Mouse (Mus musculus): ENCODE data around the gene Cmss1.

Gene Cmss1

DNA sequence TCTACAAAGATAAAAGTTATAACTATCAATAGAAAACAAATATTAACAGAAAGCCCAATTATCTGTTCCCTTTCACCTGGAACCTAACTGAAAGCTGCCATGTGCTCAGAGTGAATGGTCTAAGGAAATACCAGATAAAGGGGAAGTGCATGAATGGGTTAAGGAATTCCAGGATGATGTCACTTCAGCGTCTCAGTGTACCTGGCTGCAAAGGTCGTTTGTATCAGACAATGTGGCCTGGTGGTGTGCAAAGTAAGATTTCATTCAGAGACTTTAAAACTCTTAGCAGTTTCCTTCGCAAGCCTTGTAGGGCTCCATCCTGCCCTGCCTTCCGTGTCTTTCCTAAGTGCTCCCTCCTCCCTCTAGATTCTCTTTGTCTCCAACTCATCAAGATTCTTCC lies 173.5 kb downstream of the Cmss1 start:
- CTCF ChIA-PET, result interaction anchor here (0.6 kb wide), 1 partner anchor 44 kb away, joined by 3 read pairs; no protein-coding TSS in a partner anchor

DNA sequence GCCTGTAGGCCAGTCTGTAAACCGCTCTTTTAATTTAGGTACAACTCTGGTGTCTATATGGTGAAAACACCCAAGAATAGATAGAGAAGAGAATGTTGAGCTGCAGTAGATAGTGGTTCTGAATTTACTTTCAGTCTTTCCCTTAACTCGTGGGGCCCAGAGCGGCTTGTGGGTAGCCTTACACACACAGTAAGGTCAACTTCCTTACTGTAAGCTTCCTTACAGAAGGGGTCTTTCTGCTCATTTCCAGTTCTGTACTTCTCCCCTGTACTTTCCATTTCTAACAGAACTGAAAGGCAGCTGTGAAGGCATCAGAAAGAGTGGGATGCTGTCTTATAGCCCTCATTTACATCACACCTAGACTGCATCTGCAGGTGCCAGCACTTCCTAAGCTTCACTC lies 175.4 kb downstream of the Cmss1 start:
- CTCF ChIA-PET, result no interaction called here

DNA sequence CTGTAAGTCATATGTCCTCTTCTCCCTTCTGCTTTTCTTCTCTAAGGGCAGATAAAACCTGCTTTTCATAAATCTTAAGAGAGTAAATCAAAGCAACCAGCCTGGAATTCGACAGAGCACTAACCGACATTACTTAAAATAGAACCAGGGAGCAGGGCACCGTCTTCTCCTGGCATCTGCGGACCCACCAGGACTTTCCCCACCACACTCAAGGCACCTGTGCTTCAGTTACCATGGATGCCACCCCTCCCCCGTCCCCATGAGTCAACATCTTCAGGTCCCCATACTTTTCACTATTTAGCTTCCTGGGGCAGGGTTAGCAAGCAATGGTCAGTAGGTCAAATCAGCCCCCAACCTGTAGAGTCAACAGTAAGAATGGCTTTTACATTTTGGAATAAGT lies 177.7 kb downstream of the Cmss1 start:
- CTCF ChIA-PET, result no interaction called here

DNA sequence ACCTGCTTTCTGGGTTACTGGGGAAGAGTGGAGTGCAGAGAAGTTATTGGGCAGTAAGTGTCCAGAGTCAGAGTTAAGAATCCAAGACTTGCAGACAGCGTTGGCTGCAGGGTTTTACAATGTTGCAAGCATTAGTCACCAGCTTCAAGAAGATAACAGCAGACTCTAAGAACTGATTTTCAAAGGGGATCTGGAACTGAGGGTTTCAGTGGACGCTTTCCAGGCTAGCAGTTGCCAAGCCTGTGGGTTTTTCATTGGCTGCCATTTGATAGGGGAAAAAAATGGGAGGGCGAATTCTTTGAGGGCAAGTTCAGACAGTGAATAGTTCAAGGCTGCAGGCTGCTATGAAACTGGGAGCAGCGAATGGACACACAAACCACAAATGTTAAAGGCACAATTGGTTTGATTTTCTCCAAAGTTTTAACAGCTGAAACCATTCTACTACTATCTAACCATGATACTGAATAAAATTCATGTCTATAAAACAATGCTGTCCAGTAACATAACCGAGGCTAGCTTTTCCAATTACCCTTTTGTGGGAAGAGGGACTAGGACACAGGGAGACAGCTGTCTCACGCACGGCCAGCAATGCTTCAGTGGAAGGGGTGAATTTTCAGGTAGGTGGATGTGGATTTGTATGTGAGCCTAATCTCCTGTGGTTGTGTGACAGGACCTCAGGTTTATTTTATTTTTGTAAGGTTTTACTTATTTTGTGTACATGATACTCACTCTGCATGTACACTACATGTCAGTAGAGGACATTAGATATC lies 179.0 kb downstream of the Cmss1 start:
- CTCF ChIA-PET, result no interaction called here

DNA sequence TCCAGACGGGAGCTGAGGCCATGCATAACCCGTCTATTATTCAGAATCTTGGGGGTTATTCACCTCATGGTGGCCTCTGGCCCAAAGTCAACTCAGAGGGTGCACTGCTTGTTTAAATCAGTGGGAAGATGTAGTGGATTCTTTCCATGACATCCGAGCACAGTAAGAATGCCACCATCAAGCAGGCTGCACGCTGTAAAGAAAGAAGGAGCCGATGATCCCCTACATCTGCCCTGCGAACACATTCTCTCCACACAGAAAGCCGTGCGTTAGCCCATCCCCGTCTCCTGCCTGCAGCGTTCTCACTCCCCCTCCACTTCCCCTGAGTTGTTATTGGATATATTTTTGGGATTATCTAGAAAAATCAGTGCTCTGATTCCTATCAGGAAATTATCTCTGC lies 180.0 kb downstream of the Cmss1 start:
- CTCF ChIA-PET, result no interaction called here

DNA sequence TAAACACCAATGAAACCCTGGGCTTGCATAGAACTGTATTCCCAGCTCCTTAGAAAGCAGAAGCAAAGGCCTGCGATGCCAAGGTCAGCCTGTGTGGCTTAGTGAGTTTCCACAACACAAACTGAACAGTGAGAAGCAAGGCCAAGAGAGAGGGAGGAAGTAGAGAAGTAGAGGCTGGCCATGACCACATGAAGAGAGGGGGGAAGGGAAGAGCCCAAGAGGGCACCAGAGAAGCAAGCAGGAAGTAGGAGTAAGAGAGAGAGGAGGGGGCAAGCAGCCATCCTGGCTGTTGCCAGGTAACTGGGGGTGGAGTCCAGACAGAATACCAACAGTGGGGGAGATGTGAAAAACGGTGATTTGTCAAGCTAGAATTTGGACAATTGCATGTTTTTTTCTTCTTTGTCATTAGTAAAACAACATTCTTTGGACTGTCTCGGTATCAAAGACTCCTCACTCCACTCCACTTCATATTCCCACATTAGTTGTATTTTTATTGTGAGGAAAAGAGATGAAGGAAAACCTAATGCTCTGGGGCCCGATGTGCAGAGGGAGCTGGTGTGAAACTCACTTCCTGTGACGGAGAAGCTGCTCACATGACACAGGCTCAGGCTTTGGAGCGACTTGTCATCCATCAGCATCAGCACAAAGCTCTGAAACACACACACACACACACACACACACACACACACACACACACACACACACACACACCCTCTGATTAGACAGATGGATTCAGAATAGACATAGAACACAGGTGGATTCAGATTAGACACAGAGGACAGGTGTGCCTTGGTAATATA lies 183.5 kb downstream of the Cmss1 start:
- CTCF ChIA-PET, result interaction anchor here (0.8 kb wide), 1 partner anchor 86 kb away, joined by 3 read pairs; no protein-coding TSS in a partner anchor

DNA sequence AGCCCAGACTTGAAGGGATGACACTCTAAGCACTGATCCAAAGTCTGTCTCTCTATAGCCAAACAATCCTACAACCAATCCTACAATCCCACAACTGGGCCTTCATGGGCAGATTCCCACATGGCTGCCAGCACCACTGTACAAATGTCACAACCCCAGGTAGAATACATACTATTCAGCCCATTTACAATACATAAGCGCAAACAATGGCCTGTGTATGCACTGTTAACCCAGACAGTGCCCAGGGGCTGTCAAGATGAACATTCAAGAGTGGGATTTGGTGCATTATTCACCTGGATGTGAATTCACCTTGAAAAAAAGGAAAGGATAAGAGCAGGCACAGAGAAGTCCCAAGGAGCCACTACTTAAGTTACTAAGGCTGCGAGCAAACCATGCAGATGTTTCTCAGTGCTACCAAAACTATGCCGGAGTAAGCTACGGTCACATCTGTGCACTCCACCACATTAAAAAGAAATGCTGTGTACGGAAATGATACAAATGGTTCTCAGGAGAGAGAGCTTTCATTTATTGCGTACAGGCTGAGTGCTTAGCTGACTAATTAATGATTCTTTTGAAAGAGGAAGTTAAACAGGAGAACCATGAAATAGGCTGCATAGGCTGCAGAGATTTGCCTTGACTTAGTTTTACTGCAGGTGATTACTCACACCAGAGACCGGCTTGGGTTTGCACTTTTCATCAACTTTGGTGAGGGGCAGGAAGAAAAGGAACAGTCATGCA lies 184.8 kb downstream of the Cmss1 start:
- CTCF ChIA-PET, result interaction anchor here (0.6 kb wide), 1 partner anchor 165 kb away, joined by 21 read pairs; no protein-coding TSS in a partner anchor

DNA sequence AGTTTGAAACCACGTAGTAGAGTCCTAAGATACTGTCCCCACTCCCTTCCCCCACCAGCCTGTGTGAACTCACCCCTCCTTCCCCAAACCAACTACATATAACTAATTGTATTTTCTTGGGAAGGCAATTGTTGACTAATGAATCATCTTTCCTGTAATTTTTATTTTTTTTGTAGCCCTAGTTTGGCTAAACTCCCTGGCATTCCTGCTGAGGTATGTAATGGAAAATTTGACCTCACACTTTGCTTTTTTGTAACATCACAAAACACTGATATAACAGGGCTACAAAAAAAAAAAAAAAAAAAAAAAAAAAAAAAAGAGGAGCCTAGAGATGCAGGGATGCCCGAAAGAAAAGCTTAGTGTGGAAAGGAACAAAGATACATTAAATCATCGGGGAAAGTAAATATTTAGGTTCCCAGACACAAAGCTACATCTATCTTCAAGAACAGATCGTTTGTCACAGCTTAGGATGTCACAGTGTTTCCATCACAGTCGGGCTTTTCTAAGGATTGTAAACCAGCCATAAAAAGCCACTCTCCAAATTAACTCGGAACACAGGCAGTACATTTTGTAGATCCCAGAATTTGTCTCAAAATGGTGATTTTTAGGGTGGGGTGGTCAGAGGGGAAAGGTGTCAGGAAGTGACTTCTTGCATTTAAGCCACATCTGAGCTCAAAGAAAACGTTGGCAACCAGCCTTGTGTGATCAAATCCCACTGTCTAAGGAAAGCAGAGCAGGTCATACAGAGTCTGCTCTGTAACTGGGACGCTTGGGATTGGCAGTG lies 185.7 kb downstream of the Cmss1 start:
- CTCF ChIA-PET, result interaction anchor here (0.7 to 0.8 kb wide), 2 partner anchors 23 to 255 kb away, joined by 3 to 7 read pairs; no protein-coding TSS in a partner anchor

DNA sequence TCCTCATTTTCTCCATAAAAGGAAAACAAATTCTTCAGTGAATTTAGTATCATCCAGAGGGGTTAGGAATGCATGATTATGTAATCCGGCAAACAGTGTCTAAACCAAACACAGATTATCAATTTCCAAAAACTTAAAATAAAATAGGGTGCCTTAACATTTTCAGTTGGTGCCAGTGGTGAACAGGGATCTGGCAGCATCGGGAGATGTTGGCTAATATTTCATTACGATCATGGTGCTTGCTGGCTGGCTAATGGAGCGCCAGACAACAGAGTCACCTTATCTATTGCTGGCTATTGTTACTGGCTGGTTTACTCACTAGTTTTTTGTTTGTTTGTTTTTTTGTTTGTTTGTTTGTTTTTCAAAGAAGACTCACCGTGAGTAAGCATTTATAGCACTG lies 186.8 kb downstream of the Cmss1 start:
- CTCF ChIA-PET, result interaction anchor here (0.8 kb wide), 1 partner anchor 22 kb away, joined by 3 read pairs; no protein-coding TSS in a partner anchor

DNA sequence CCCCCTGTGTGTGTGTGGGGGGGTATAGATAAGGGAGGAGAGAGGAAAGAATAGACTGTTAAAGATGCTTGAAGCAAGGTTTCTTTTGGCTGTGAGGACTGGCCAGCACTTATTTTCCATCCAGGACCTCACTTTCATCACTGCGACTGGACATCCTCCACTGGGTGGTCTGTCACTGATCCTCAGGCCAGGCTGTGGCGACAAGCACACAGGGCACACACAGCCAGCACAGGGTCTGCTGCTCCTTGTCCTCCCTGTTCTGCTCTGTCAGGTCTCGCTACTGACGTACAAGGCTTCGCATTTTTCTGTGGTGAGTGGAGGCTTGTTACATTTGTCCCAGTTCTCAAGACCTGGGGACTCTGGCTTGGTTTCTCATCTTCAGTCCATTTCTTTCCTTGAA lies 187.3 kb downstream of the Cmss1 start:
- CTCF ChIA-PET, result no interaction called here

DNA sequence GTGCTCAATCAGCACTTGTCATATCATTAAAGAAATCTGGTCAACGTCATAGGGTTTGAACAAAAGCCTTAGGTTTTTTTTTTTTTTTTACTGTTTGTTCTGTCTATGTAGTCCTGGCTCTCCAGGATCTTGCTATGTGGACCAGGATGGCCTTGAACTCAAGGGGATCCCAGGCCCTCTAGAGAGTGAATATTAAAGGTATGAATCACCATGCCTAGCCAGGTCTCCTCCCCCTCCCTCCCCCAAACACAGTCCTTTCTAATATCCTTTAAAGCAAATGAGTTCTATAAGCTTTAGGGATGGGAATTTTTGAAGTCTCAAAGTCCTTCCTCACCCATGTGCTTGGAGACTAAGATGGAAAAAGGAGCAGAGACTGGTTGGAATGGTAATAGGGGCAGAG lies 188.7 kb downstream of the Cmss1 start:
- CTCF ChIA-PET, result no interaction called here

DNA sequence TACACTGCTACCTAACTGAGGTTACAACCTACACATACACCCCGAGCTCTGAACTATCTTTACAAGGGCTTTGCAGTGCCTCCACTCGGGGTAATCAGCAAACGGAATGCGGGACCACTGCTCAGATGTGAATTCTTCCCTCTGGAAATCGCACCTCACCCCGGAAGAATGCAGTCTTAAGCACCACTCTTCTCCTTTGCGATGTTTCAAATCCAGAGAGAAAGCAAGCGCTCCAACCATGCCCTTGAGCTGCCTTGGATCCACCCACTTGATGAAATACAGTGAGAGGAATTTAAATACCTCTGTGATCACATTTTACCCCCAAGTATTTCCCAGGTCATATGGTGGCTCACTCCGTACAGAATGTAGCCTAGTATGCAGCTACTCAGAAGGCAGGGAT lies 189.6 kb downstream of the Cmss1 start:
- CTCF ChIA-PET, result no interaction called here

DNA sequence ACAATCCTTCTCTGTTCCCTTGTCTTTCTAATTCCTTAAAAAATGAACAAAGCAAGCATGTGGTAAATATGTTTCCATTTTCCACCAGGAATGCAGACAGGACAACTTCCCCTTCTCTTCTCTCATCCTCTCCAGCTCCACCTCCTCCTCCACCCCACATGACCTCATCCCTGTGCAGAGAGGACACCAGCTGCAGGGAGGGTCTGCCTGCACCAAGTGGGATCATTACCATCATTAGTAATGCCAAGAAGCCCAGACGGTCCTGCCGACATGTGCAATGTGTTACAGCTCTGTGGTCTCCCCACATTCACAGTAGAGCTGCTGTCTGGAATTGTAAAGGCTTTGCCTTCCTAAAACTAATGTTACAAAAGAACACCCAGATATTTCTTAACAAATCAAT lies 190.6 kb downstream of the Cmss1 start:
- CTCF ChIA-PET, result interaction anchor here (0.8 kb wide), 2 partner anchors 60 to 165 kb away, joined by 3 to 4 read pairs; no protein-coding TSS in a partner anchor

DNA sequence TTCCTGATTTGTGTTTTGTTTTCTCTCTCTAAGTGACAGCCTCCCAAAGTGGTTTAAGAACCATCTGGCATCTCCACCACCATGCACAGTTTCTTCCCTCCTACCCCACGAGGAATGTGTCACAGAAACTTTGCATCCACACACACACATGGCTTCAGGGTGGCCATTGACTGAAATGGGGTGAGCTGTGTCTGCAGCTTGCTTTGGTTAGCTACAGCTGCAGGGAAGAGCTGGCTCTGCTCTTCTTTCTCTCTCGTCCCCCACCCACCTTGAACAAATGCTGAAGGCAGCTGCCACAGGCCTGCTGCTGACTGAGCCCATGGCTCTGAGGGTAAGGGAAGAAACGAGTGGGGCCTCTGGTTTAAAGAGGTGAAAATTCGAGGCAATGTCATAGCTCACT lies 193.9 kb downstream of the Cmss1 start:
- CTCF ChIA-PET, result no interaction called here

DNA sequence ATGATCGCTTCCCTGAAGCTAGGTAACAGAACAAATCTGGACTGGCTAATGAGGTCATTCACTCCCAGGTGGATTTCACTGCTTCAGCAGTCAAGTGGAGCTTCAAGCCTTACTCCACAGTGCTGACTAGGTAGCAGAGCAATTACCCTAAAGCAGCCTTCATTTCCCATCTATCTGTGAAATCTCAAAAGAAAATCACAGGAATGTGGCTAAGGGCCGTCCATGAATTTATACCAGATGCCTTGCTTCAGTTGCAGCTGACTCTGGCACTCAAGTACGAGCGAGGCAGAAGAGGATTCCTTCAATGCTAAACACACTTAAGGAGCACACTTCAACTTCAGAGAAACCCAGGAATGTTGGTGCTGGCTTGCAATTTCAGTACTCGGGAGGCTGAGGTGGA lies 202.8 kb downstream of the Cmss1 start:
- CTCF ChIA-PET, result interaction anchor here (0.7 to 0.9 kb wide), 2 partner anchors 10 to 139 kb away, joined by 3 read pairs; no protein-coding TSS in a partner anchor

DNA sequence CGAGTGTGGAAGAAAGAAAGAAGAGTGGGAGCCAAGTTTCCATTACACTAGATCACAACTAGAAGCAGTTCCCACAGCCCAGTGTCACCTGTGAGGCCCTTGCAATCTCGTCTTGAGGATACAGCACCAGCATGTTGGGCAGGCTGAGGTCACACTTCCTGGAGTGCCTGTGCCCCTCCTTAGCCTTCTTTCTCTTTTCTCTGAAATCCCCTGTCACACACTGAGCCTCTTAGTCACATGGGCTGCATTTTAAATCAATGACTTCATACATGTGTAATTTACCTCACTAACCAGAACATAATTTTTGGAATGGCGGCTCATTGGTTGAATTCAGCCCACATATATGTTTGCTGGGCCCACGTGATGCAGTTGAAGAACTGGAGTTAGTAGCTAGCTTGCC lies 203.8 kb downstream of the Cmss1 start:
- CTCF ChIA-PET, result no interaction called here

DNA sequence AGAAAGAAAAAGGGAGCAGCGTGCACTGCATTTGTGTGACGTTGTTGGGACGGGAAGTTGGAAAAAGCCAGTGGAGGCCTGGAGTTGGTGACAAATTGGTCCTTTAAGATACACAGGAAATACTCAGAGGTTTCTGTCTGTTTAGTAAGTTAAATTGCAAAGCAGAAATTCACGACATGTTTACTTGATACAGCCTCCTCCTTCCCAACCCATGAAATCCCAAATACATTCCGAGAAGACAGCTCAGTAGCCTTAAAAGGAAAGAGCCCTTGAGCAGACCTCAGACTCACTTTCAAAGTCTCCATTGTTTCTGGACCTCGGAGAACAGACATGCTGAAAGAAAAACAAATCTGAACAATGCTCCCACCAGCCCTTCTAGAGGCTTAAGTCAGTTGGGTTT lies 205.0 kb downstream of the Cmss1 start:
- CTCF ChIA-PET, result no interaction called here

DNA sequence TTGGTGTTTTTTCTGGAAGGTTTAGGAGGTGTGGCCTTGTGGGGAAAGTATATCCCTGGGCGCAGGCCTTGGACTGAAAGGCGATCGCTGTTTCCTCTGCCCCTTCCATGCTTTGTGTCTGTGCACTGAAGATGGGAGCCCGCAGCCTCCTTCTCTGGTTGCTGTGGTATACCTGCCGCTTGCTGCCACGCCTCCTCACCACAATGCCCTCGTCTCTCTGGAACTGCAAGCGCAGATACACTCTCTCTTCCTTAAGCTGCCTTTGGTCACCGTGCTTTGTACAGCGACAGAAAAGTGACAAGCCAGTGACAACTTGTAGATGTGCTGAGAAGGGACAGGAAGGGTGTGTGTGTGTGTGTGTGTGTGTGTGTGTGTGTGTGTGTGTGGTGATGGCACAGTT lies 207.1 kb downstream of the Cmss1 start:
- CTCF ChIA-PET, result interaction anchor here (1.5 kb wide), 1 partner anchor 31 kb away, joined by 3 read pairs; no protein-coding TSS in a partner anchor

DNA sequence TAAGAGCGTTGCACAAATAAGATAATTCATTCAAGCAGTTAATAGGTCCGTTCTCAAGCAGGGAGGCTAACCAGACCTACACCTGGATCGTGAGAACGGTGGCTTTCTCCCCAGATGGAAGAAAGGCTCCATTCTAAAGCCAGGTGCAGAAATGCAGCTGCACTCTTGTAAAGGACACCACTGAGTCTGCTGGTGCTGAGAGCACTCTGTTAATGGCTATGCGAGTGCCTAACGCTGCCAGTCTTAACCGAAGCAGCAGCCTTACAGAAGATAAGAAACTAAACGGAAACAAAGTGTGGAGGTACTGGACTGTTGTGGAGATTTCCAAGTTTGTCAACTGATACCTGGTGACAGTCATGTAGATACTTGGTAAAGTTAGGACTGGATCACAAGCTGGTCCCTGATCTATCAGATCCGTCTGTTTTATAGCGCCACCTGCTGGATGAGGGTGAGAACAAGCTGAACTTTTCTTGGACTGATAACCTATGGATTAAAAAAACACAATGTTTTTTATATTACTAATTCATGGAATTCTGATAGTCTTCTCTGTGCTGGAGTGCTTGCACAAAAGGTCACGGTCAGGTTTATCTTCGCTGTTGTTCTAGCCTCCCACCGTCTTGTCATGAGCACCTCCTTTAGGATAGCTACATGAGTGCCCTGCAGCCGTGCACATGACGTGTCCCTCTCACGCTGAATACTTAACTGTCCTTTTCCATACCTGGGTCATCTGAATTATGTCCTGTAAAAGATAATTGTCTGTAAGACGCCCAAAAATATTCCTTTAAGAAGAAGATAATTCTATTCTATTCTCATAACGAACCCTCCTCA lies 208.1 kb downstream of the Cmss1 start:
- CTCF ChIA-PET, result interaction anchor here (0.8 to 1.5 kb wide), 2 partner anchors 32 to 209 kb away, joined by 3 read pairs; no protein-coding TSS in a partner anchor

DNA sequence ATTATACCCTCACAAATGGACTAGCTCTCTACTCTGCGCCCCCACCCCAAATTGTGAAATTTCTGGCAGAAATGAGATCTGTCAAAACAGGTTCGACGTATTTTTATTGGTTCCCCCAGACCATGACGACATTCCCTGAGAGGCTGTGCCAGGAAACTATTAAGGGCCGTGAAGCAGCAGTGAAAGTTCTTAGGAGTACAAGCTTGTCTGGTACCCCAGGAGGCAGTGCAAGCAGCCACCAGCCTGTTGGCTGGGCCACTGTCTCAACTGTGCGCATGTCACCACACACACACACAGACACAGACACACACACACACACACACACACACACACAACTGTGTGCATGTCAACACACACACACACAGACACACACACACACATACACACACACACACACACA lies 208.8 kb downstream of the Cmss1 start:
- CTCF ChIA-PET, result interaction anchor here (0.5 to 0.8 kb wide), 3 partner anchors 23 to 154 kb away, joined by 3 to 21 read pairs (median 4); no protein-coding TSS in a partner anchor

Data from spleen, embryonic (tissue).